In the genomic region with DNA sequence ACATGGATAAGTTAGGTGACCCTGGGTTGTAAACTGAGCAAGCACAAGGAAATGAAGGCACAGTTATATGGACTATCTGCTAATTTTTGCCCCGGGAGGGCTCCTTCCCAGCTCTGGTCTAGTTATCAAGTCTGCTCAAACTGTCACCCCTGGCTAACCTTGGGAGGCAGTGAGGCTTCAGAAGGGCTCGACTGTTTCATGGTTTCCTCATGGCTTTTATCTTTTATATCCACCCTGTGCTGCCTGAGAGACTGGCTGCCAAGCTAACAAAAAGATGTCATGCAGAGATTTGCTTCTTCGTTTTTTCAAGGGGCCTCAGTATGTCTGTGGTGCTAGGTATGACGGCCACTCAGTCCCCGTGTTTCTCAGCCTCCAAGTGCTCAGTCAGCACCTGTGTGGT, we compare ENCODE assay signal across 1 mouse cellular context.
TF ChIP-seq lines count a peak whose summit lies in the region.

No protein-coding gene starts in this region.

TF ChIP-seq in MEL, 35 proteins besides CTCF, POLR2A, EP300 and RAD21 (continued from another document):
- TF ChIP-seq USF2 (IDR thresholded peaks at IDR 0.05; ENCODE audit: borderline replicate concordance in 1 of 2, insufficient read depth in 1 of 2, low read depth in 1 of 2, low read length in 2 of 2) (no peak), POLR2AphosphoS5 (IDR thresholded peaks at IDR 0.05; ENCODE audit: borderline replicate concordance, low read depth, low read length) (no peak), USF1 (IDR thresholded peaks at IDR 0.05; ENCODE audit: low read depth, low read length) (no peak), MXI1 (IDR thresholded peaks at IDR 0.05; ENCODE audit: low read depth, low read length) (peak; percentile 29; the same call in 1 of the 2 replicates), MAFK (IDR thresholded peaks at IDR 0.05; ENCODE audit: borderline replicate concordance, low read depth, low read length) (no peak), RCOR1 (IDR thresholded peaks at IDR 0.05; ENCODE audit: low read depth, low read length) (peak; percentile 86), MEF2A (IDR thresholded peaks at IDR 0.05; ENCODE audit: extremely low read depth, insufficient replicate concordance, low read depth, low read length, poor library complexity, severe bottlenecking) (no peak), E2F4 (IDR thresholded peaks at IDR 0.05; ENCODE audit: borderline replicate concordance, low read depth, low read length) (no peak), GATA1 (IDR thresholded peaks at IDR 0.05; ENCODE audit: low read depth, low read length) (peak; percentile 72), ETS1 (IDR thresholded peaks at IDR 0.05; ENCODE audit: low read depth, low read length) (peak; percentile 40), KAT2A (conservative IDR thresholded peaks at IDR 0.05; ENCODE audit: low read depth, low read length) (no peak), MYC (IDR thresholded peaks at IDR 0.05; ENCODE audit: low read depth, low read length) (no peak), ZC3H11A (IDR thresholded peaks at IDR 0.05; ENCODE audit: low read depth, low read length) (no peak), TAL1 (IDR thresholded peaks at IDR 0.05; ENCODE audit: low read length) (peak; percentile 58), SMC3 (IDR thresholded peaks at IDR 0.05; ENCODE audit: low read depth, low read length) (no peak), ELF1 (IDR thresholded peaks at IDR 0.05; ENCODE audit: low read depth, low read length) (no peak), NELFE (IDR thresholded peaks at IDR 0.05; ENCODE audit: low read depth, low read length) (no peak), MAX (IDR thresholded peaks at IDR 0.05; ENCODE audit: low read length) (0 out of 2 replicates have a peak, but pooled peaks have one; percentile 43), ZKSCAN1 (IDR thresholded peaks at IDR 0.05; ENCODE audit: low read depth, low read length) (no peak), POLR2AphosphoS2 (IDR thresholded peaks at IDR 0.05; ENCODE audit: low read length) (no peak), HCFC1 (IDR thresholded peaks at IDR 0.05; ENCODE audit: low read depth, low read length) (no peak), UBTF (IDR thresholded peaks at IDR 0.05; ENCODE audit: borderline replicate concordance, insufficient read depth, low read depth, low read length) (no peak), SIN3A (IDR thresholded peaks at IDR 0.05; ENCODE audit: low read length) (no peak; the same call in 1 of the 2 replicates), ZMIZ1 (IDR thresholded peaks at IDR 0.05; ENCODE audit: low read depth, low read length) (no peak), ZNF384 (IDR thresholded peaks at IDR 0.05; ENCODE audit: low read depth, low read length) (no peak), NRF1 (IDR thresholded peaks at IDR 0.05; ENCODE audit: insufficient read depth, low read depth, low read length, poor library complexity, severe bottlenecking) (no peak), TBP (IDR thresholded peaks at IDR 0.05; ENCODE audit: low read depth, low read length) (no peak), MAZ (IDR thresholded peaks at IDR 0.05; ENCODE audit: low read depth, low read length) (no peak), GABPA (IDR thresholded peaks at IDR 0.05; ENCODE audit: low read depth, low read length) (no peak)
